ENCODE assay signal across 16 mouse cellular contexts in genomic region chr6:146630961-146631360, GRCm38 (mm10). TPM values are rescaled to one million over a fixed set of nuclear protein-coding genes. Genes with fewer than 3 reads are reported as not detected.
DNase-seq lines count a peak whose midpoint lies in the region; ATAC-seq lines count a peak whose summit lies in the region.
"Had no signal": no experiment of that assay in that cellular context is flagged by ENCODE, and none has a peak within 500 bp of the region (broad histone marks: within the 10 kb centered on the region; RNA-seq: fewer than 3 reads in every experiment).

No protein-coding gene starts in this region.

- H3K9me3 ChIP-seq in kidney, embryonic 15.5 days (replicated peaks), result no peaks in the 10 kb centered on the region
- no peaks in the 10 kb centered on the region for H3K9me3 ChIP-seq in liver, embryonic 16.5 days (replicated peaks; ENCODE audit: control insufficient read depth, low read length)

- no peaks in the 10 kb centered on the region for H3K27me3 ChIP-seq in kidney, embryonic 15.5 days
- H3K27me3 ChIP-seq in liver, embryonic 16.5 days (ENCODE audit: control insufficient read depth, insufficient read depth, low read depth, low read length), result no peaks in the 10 kb centered on the region

- peak; percentile 70 for DNase-seq in kidney, adult 11 months
- peak; percentile 56 for DNase-seq in Muller cell, postnatal 12 days (ENCODE audit: inconsistent ontology term)
- DNase-seq in fat pad, adult 2 months (ENCODE audit: extremely low read depth, low read depth, low spot score), result peak; percentile 56
- no peak for DNase-seq in frontal cortex, postnatal 10 days (ENCODE audit: low spot score in 2 of 2)
- DNase-seq in spleen, adult 18-20 months, result no peak
- DNase-seq in frontal cortex, postnatal 25 days (ENCODE audit: low spot score in 2 of 2), result no peak
- DNase-seq: cerebellum, postnatal 36 days; heart, adult 18-20 months; heart, postnatal 4 days; lung, adult 2 months; retina, postnatal 1 day had no signal

- 69% methylated on average over 4 of the region's 4 CpGs for WGBS in kidney, embryonic 15.5 days
- 38% methylated on average over 4 of the region's 4 CpGs for WGBS in liver, embryonic 16.5 days (ENCODE audit: insufficient replicate concordance)

- no peak overlapping the region for H3K4me2 ChIP-seq in kidney, embryonic 15.5 days
- peak overlapping the region; percentile 87 for H3K4me2 ChIP-seq in liver, embryonic 16.5 days (ENCODE audit: low read depth, low read length)
- H3K4me2 ChIP-seq: midbrain, embryonic 11.5 days had no signal

- no peak for ATAC-seq in kidney, embryonic 15.5 days (replicated peaks; ENCODE audit: low FRiP score)
- no peak for ATAC-seq in liver, embryonic 16.5 days (ENCODE audit: low read depth)
- ATAC-seq: forebrain, embryonic 16.5 days; intestine, postnatal 0 days had no signal

- no peaks in the 10 kb centered on the region for H3K36me3 ChIP-seq in kidney, embryonic 15.5 days
- H3K36me3 ChIP-seq in liver, embryonic 16.5 days (ENCODE audit: control insufficient read depth, insufficient read depth), result no peaks in the 10 kb centered on the region

- H3K27ac ChIP-seq in kidney, embryonic 15.5 days, result no peak overlapping the region
- peak overlapping the region; percentile 90 for H3K27ac ChIP-seq in liver, embryonic 16.5 days (ENCODE audit: low read length)

- no peak overlapping the region for H3K4me3 ChIP-seq in kidney, embryonic 15.5 days (replicated peaks)
- no peak overlapping the region for H3K4me3 ChIP-seq in liver, embryonic 16.5 days (ENCODE audit: low read depth, low read length)

- no peak overlapping the region for H3K9ac ChIP-seq in kidney, embryonic 15.5 days
- peak overlapping the region; percentile 38 for H3K9ac ChIP-seq in liver, embryonic 16.5 days (ENCODE audit: low read depth, low read length)

- peaks cover 30% of the 10 kb centered on the region for H3K4me1 ChIP-seq in kidney, embryonic 15.5 days
- peaks cover 48% of the 10 kb centered on the region for H3K4me1 ChIP-seq in liver, embryonic 16.5 days (ENCODE audit: control insufficient read depth, low read depth, low read length)

RNA-seq across cellular contexts. Expression of gene Med21, which starts 11.4 kb away (rescaled TPM):
- 137 and 154 TPM in 2 replicates for polyA plus RNA-seq in kidney, embryonic 15.5 days (2015; fragmentation: Nextera tagmentation; extraction: Ambion mirVana)
- 51.9 and 61.2 TPM in 2 replicates for polyA plus RNA-seq in liver, embryonic 16.5 days (2015; fragmentation: Nextera tagmentation; extraction: Ambion mirVana)

RNA-seq across cellular contexts. Expression of gene Tm7sf3, which starts 11.7 kb away (rescaled TPM):
- polyA plus RNA-seq in kidney, embryonic 15.5 days (2015; fragmentation: Nextera tagmentation; extraction: Ambion mirVana), result 36.5 and 37.0 TPM in 2 replicates
- polyA plus RNA-seq in liver, embryonic 16.5 days (2015; fragmentation: Nextera tagmentation; extraction: Ambion mirVana), result 21.9 and 22.8 TPM in 2 replicates

RNA-seq across cellular contexts. Expression of gene Ints13, which starts 53.3 kb away (rescaled TPM):
- polyA plus RNA-seq in kidney, embryonic 15.5 days (2015; fragmentation: Nextera tagmentation; extraction: Ambion mirVana), result 82.7 and 87.4 TPM in 2 replicates
- 30.1 and 30.7 TPM in 2 replicates for polyA plus RNA-seq in liver, embryonic 16.5 days (2015; fragmentation: Nextera tagmentation; extraction: Ambion mirVana)

RNA-seq across cellular contexts. Expression of gene Fgfr1op2, which starts 54.0 kb away (rescaled TPM):
- 85.5 and 87.8 TPM in 2 replicates for polyA plus RNA-seq in kidney, embryonic 15.5 days (2015; fragmentation: Nextera tagmentation; extraction: Ambion mirVana)
- polyA plus RNA-seq in liver, embryonic 16.5 days (2015; fragmentation: Nextera tagmentation; extraction: Ambion mirVana), result 83.7 and 84.5 TPM in 2 replicates

Comparison
In these comparisons a context has a peak if more than half of its experiments do, and no peak if none do; other contexts are left out.
1. DNase-seq: peak in kidney, adult 11 months (single experiment), Muller cell, postnatal 12 days (single experiment) and fat pad, adult 2 months (single experiment); none in frontal cortex, postnatal 10 days (0 of 2), spleen, adult 18-20 months (0 of 2) and frontal cortex, postnatal 25 days (0 of 2).